Mouse (Mus musculus) granulocyte monocyte progenitor cell, adult 5-6 weeks (primary cell): ENCODE data around the gene Trim2. TPM values are rescaled to one million over a fixed set of nuclear protein-coding genes. Genes with fewer than 3 reads are reported as not detected.

ENCODE experiments used
- ATAC-seq: replicated peaks from 2 replicates; pipeline ENCODE4 v1.8.0; 2016; ENCODE audit warnings: mild to moderate bottlenecking, moderate TSS enrichment, inconsistent platforms; ENCODE audit not compliant: poor library complexity, severe bottlenecking
- total RNA-seq, 2 experiments: library from RNA; stranded (forward) in 1 of 2; stranded (reverse) in 1 of 2; fragments of 200-712, 200-1000 nt in 1 of 2; fragments of >200 nt in 1 of 2; fragmentation: Nextera tagmentation in 1 of 2; gene quantifications; 2 replicates each; pipeline ENCODE4 v1.2.3; 2014 to 2017

The Trim2 gene
- total RNA-seq (2014; fragmentation: Nextera tagmentation): not detected in 2 replicates
- not detected in 2 replicates for total RNA-seq (2017)

- ATAC-seq: no peak
Observed at GRCm38 (mm10) chr3:84306777-84307176, at the start of gene Trim2. TSS of gene Trim2 (minus strand) at chr3:84306877.

- peak; percentile 86 for ATAC-seq
Observed at GRCm38 (mm10) chr3:84355930-84356689, 49.4 kb upstream of the Trim2 start.

- 0 out of 2 replicates have a peak, but pooled peaks have one; percentile 20 for ATAC-seq
Observed at GRCm38 (mm10) chr3:84352353-84353034, 45.8 kb upstream of the Trim2 start.

DNA sequence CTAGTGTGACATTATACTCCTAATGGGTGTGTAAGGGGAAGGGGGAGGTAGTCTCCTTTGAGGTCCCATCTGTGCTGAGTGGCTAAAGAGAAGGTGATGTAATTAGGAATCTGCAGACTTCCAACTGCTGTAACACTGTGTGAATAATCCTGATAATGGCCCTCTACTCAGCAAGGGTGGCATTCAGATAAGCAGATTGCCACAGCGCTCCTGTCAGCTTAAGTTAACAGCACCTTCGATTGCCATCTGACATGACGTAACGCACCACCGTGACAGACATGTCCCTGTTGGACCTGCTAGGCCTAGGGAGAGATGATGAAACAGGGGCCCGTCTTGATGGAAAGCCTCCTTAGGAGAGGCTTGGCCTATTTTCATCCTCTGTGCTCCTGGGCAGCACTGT lies 43.6 kb upstream of the Trim2 start:
- peak; percentile 38 for ATAC-seq

GRCm38 (mm10) chr3:84349771-84350170 lies 43.1 kb upstream of the Trim2 start:
- no peak for ATAC-seq

- no peak for ATAC-seq
Observed at GRCm38 (mm10) chr3:84347426-84347825, 40.7 kb upstream of the Trim2 start.

DNA sequence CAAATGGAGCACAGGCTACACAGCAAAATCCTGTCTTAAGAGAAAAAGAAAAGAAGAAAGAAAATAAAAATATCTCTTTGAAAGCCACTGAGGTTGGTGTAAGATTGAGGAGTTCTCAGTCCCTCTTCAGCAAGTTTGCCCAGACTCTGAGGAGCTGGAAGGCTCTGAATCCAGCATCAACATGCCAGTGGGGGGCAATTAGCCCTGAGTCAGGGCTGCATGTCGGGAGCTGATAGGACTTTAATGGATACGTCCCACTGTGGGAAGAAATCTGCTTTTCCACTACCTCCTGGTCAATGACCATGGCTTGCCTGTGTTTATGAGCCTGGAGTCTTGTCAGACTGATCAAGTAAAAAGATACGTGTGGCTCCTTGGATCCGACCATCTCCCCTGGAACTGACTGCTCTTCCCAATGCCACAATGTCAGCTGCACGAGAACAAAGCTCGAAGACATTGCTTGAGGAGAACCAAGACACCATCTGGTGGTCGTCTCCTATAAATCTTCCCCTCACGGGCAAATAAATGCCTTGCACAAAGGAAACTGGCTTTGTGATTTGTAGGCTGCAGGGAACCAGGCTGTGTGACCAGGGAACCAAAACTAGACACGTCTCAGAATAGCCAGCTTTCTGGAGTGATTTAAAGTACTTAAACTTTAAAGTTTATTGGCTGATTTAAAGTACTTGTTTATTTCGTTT lies 39.9 kb upstream of the Trim2 start:
- ATAC-seq: no peak

GRCm38 (mm10) chr3:84345646-84345980 lies 38.9 kb upstream of the Trim2 start:
- no peak for ATAC-seq

GRCm38 (mm10) chr3:84344725-84345645 lies 38.3 kb upstream of the Trim2 start:
- ATAC-seq: peak; percentile 67

- no peak for ATAC-seq
Observed at GRCm38 (mm10) chr3:84343101-84343500, 36.4 kb upstream of the Trim2 start.

- no peak for ATAC-seq
Observed at GRCm38 (mm10) chr3:84341811-84342210, 35.1 kb upstream of the Trim2 start.

GRCm38 (mm10) chr3:84337585-84337984 lies 30.9 kb upstream of the Trim2 start:
- ATAC-seq: peak; percentile 54

DNA sequence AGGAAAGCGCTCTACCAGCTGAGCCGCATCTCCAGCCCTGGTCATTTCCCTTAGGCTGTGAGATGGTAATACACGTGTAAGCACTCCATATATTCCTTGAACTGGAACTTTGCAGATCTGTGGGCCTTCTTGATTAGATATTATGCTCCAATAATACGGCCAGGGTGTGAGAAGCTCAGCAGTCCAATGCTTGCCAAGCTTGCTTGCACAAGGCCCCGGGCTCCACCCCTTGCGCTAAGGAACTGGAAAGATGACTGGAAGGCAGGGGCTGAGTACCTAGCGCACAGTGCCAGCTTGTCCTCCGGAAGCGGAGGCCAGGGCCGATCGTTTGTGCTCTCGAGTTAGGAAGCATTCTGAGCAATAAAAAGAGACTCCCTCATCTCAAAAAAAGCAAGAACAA lies 29.7 kb upstream of the Trim2 start:
- ATAC-seq: no peak

DNA sequence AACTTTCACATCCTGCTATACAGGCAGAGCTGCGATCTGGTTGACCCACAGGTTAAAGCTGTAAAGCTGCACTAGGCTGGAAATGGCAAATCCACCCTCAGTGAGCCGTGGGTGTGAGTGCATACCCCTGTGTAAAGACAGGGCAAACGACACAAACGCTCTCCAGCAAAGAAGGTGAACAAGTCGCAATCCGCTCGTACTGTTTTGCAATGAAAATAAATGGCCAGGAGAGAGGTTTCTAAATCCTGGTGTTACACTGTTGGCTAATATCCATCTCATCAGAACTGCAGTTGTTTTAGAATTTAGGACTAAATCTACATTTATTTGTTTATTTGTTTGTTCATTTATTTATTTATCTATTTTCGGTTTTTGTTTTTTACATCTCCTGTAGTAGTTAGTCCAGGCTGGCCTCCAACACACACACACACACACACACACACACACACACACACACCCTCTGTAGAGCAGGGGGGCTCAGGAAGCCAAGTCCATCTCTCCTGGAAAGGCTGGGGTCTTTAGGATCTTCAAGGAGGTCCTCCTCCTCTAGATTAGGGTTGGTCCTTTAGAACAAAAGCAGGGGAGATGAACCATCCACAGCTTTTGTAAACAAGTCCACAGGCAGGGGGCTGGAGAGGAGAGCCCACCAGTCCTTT lies 28.9 kb upstream of the Trim2 start:
- 0 out of 2 replicates have a peak, but pooled peaks have one; percentile 14 for ATAC-seq

- ATAC-seq: no peak
Observed at GRCm38 (mm10) chr3:84334771-84335420, 28.2 kb upstream of the Trim2 start.

GRCm38 (mm10) chr3:84333400-84334349 lies 27.0 kb upstream of the Trim2 start:
- peak; percentile 82 for ATAC-seq

GRCm38 (mm10) chr3:84330210-84330609 lies 23.5 kb upstream of the Trim2 start:
- ATAC-seq: no peak

DNA sequence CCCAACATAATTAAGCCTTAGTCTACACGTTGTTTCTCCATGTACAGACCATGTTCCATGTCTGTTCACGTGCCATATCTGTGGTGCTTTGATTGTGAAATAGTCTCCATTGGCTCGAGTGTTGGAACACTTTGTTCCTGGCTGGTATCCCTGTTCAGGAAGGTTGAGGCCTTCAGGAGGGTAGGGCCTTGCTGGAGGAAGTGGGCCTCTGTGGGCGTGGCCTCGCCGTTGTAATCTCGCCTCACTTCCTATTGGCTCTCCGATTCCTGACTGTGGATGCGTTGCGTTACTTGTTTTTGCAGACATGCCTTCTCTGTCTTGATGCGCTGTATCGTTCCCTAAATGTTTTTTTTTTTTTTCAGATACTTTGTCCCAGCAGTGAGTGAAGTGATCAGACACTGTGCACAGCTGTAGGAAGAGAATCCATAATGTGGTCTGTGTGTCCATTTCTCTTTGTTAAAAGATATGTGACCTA lies 18.3 kb upstream of the Trim2 start:
- peak; percentile 84 for ATAC-seq
